Mouse (Mus musculus) stomach, postnatal 0 days (tissue): ENCODE data around the gene Rras2.

Source experiments
- CTCF ChIP-seq: IDR thresholded peaks from 2 replicates; pipeline ENCODE4 v1.5.1; 2016; ENCODE audit warnings: antibody characterized with exemption, low read depth, mild to moderate bottlenecking, moderate library complexity
- EP300 ChIP-seq: optimal IDR thresholded peaks from 2 replicates; pipeline ENCODE3; 2016; ENCODE audit warnings: antibody characterized with exemption

GRCm38 (mm10) chr7:114058927-114059441 is 58.6 kb downstream of the Rras2 start:
- TF ChIP-seq CTCF (no peak), EP300 (no peak)
